Mouse (Mus musculus) lung, embryonic 16.5 days (tissue): Measurements from ENCODE around the gene Dennd2a. TPM values are rescaled to one million over a fixed set of nuclear protein-coding genes. Genes with fewer than 3 reads are reported as not detected.

Source experiments
- ATAC-seq: fragments of 200-750 bp; cut with Nextera tagmentation; 2 replicates; pipeline ENCODE4 v1.8.0; 2017; ENCODE audit warnings: low read depth, mild to moderate bottlenecking, moderate library complexity
- H3K27ac ChIP-seq: fragments of 300-500 bp; sonication (generic); 2 replicates; pipeline ENCODE4 v1.5.1; 2014; ENCODE audit warnings: mild to moderate bottlenecking, control low read depth, low read length
- H3K27me3 ChIP-seq: fragments of 300-500 bp; sonication (generic); 2 replicates; pipeline ENCODE4 v1.6.1; 2014; ENCODE audit warnings: low read depth, low read length, mixed read lengths; ENCODE audit not compliant: control insufficient read depth, insufficient read depth
- H3K36me3 ChIP-seq: fragments of 300-500 bp; sonication (generic); 2 replicates; pipeline ENCODE4 v1.6.1; 2014; ENCODE audit warnings: low read length; ENCODE audit not compliant: control insufficient read depth, insufficient read depth
- H3K4me1 ChIP-seq: fragments of 300-500 bp; sonication (generic); replicated peaks from 2 replicates; pipeline ENCODE4 v1.6.1; 2014; ENCODE audit warnings: low read length, mixed read lengths; ENCODE audit not compliant: control insufficient read depth, insufficient read depth
- H3K4me2 ChIP-seq: fragments of 300-500 bp; sonication (generic); 2 replicates; pipeline ENCODE4 v1.6.1; 2014; ENCODE audit warnings: low read depth, low read length, control low read depth
- H3K4me3 ChIP-seq: fragments of 300-500 bp; sonication (generic); 2 replicates; pipeline ENCODE4 v1.5.1; 2014; ENCODE audit warnings: mild to moderate bottlenecking, low read length, control low read depth
- H3K9ac ChIP-seq: fragments of 300-500 bp; sonication (generic); 2 replicates; pipeline ENCODE4 v1.6.1; 2014; ENCODE audit warnings: low read length, control low read depth
- H3K9me3 ChIP-seq: fragments of 300-500 bp; sonication (generic); 2 replicates; pipeline ENCODE4 v1.6.1; 2016; ENCODE audit warnings: low read length; ENCODE audit not compliant: control insufficient read depth
- WGBS: fragments of 180-500 bp; shearing (Covaris S2); extraction: QIAGEN DNeasy Blood & Tissue Kit; methylation state at CpG from one replicate; pipeline ENCODE4 v1.1.7; 2014; 5-methylcytosine and 5-hydroxymethylcytosine counted together
- polyA plus RNA-seq: library from polyadenylated mRNA; unstranded; fragments of >200 nt; fragmentation: Nextera tagmentation; extraction: Ambion mirVana; gene quantifications from 2 replicates; pipeline ENCODE4 v1.2.1, GENCODE M21; 2015

Dennd2a gene
- polyA plus RNA-seq, 1 experiment from 2014 or later, result 17.3 TPM

GRCm38 (mm10) chr6:39562166-39563015, 4.7 kb upstream of the Dennd2a start:
- Histone ChIP-seq H3K4me2 (peak overlapping the region; percentile 40), H3K27ac (no peak overlapping the region), H3K9ac (no peak overlapping the region), H3K9me3 (no peaks in the 10 kb centered on the region), H3K36me3 (no peaks in the 10 kb centered on the region), H3K4me3 (peak overlapping the region; percentile 2), H3K4me1 (peaks cover 18% of the 10 kb centered on the region), H3K27me3 (no peaks in the 10 kb centered on the region)
- peak; percentile 52; the same call in 1 of the 2 replicates for ATAC-seq
- WGBS, result 15% methylated on average over 23 of the region's 23 CpGs

GRCm38 (mm10) chr6:39559276-39559939, 1.7 kb upstream of the Dennd2a start:
- Histone ChIP-seq H3K27ac (peak overlapping the region; percentile 19; the same call in 1 of the 2 replicates), H3K27me3 (no peaks in the 10 kb centered on the region), H3K36me3 (no peaks in the 10 kb centered on the region), H3K9me3 (no peaks in the 10 kb centered on the region), H3K4me2 (no peak overlapping the region), H3K4me3 (no peak overlapping the region), H3K9ac (no peak overlapping the region), H3K4me1 (peaks cover 40% of the 10 kb centered on the region)
- no peak for ATAC-seq
- WGBS, result 31% methylated on average over 6 of the region's 6 CpGs

GRCm38 (mm10) chr6:39556900-39557659, 587 bp downstream of the Dennd2a start:
- Histone ChIP-seq H3K9me3 (no peaks in the 10 kb centered on the region), H3K27ac (peak overlapping the region; percentile 89), H3K4me3 (peak overlapping the region; percentile 85), H3K36me3 (no peaks in the 10 kb centered on the region), H3K27me3 (no peaks in the 10 kb centered on the region), H3K9ac (peak overlapping the region; percentile 95), H3K4me2 (peak overlapping the region; percentile 76), H3K4me1 (peaks cover 46% of the 10 kb centered on the region)
- under 1% methylated on average over 36 of the region's 54 CpGs for WGBS
- peak; percentile 56 for ATAC-seq

GRCm38 (mm10) chr6:39555648-39555945, 2.1 kb downstream of the Dennd2a start:
- ATAC-seq, result no peak
- H3K27ac ChIP-seq, result peak overlapping the region; percentile 55; the same call in 1 of the 2 replicates
- WGBS, result 66% methylated on average over 2 of the region's 2 CpGs
- peak overlapping the region; percentile 39 for H3K4me2 ChIP-seq
- H3K4me1 ChIP-seq, result peaks cover 46% of the 10 kb centered on the region
- H3K27me3 ChIP-seq, result no peaks in the 10 kb centered on the region
- H3K9me3 ChIP-seq, result no peaks in the 10 kb centered on the region
- H3K9ac ChIP-seq, result no peak overlapping the region
- peak overlapping the region; percentile 14 for H3K4me3 ChIP-seq
- no peaks in the 10 kb centered on the region for H3K36me3 ChIP-seq

GRCm38 (mm10) chr6:39554888-39555647, 2.6 kb downstream of the Dennd2a start:
- no peak overlapping the region for H3K9ac ChIP-seq
- peak; percentile 13; the same call in 1 of the 2 replicates for ATAC-seq
- H3K36me3 ChIP-seq, result no peaks in the 10 kb centered on the region
- peak overlapping the region; percentile 14 for H3K4me3 ChIP-seq
- 40% methylated on average over 12 of the region's 12 CpGs for WGBS
- H3K4me2 ChIP-seq, result peak overlapping the region; percentile 39
- peak overlapping the region; percentile 55 for H3K27ac ChIP-seq
- peaks cover 46% of the 10 kb centered on the region for H3K4me1 ChIP-seq
- no peaks in the 10 kb centered on the region for H3K9me3 ChIP-seq
- H3K27me3 ChIP-seq, result no peaks in the 10 kb centered on the region

- H3K36me3 ChIP-seq, result no peaks in the 10 kb centered on the region
- H3K4me3 ChIP-seq, result no peak overlapping the region
- peaks cover 33% of the 10 kb centered on the region for H3K4me1 ChIP-seq
- WGBS, result 68% methylated on average over 8 of the region's 8 CpGs
- H3K4me2 ChIP-seq, result no peak overlapping the region
- no peak for ATAC-seq
- no peak overlapping the region for H3K27ac ChIP-seq
- H3K9ac ChIP-seq, result no peak overlapping the region
- H3K9me3 ChIP-seq, result no peaks in the 10 kb centered on the region
- H3K27me3 ChIP-seq, result no peaks in the 10 kb centered on the region
Observed at GRCm38 (mm10) chr6:39551981-39552636, 5.6 kb downstream of the Dennd2a start.

- H3K4me3 ChIP-seq, result no peak overlapping the region
- H3K4me1 ChIP-seq, result peaks cover 26% of the 10 kb centered on the region
- no peak overlapping the region for H3K9ac ChIP-seq
- no peaks in the 10 kb centered on the region for H3K36me3 ChIP-seq
- no peak overlapping the region for H3K27ac ChIP-seq
- H3K4me2 ChIP-seq, result no peak overlapping the region
- WGBS, result 66% methylated on average over 5 of the region's 5 CpGs
- H3K9me3 ChIP-seq, result no peaks in the 10 kb centered on the region
- no peaks in the 10 kb centered on the region for H3K27me3 ChIP-seq
- ATAC-seq, result no peak
Observed at GRCm38 (mm10) chr6:39548030-39548429, 9.6 kb downstream of the Dennd2a start.

- no peak overlapping the region for H3K27ac ChIP-seq
- no peak for ATAC-seq
- H3K27me3 ChIP-seq, result no peaks in the 10 kb centered on the region
- whole genome bisulfite sequencing, result 85% methylated on average over 7 of the region's 7 CpGs
- H3K9ac ChIP-seq, result no peak overlapping the region
- H3K9me3 ChIP-seq, result no peaks in the 10 kb centered on the region
- H3K4me3 ChIP-seq, result no peak overlapping the region
- peaks cover 33% of the 10 kb centered on the region for H3K4me1 ChIP-seq
- no peaks in the 10 kb centered on the region for H3K36me3 ChIP-seq
- no peak overlapping the region for H3K4me2 ChIP-seq
Observed at GRCm38 (mm10) chr6:39545474-39545873, 12.2 kb downstream of the Dennd2a start.
